Comparison of ENCODE assay signal across 7 mouse cellular contexts in genomic region chr7:116132078-116132477, GRCm38 (mm10). TPM values are rescaled to one million over a fixed set of nuclear protein-coding genes. Genes with fewer than 3 reads are reported as not detected.
DNase-seq lines count a peak whose midpoint lies in the region; ATAC-seq and TF ChIP-seq lines count a peak whose summit lies in the region.

No protein-coding gene starts in this region.

- H3K27me3 ChIP-seq in intestine, embryonic 14.5 days (replicated peaks; ENCODE audit: control insufficient read depth, insufficient read depth, low read length) = no peaks in the 10 kb centered on the region
- no peaks in the 10 kb centered on the region for H3K27me3 ChIP-seq in midbrain, embryonic 13.5 days
- no peaks in the 10 kb centered on the region for H3K27me3 ChIP-seq in spleen, adult 2 months (ENCODE audit: control insufficient read depth, insufficient read depth, low read length)

- ATAC-seq in intestine, embryonic 14.5 days (replicated peaks; ENCODE audit: low FRiP score, low TSS enrichment, low read depth) = 0 out of 2 replicates have a peak, but pooled peaks have one; percentile 29
- ATAC-seq in midbrain, embryonic 13.5 days = peak; percentile 78

- TF ChIP-seq CTCF in cortical plate, adult 2 months (IDR thresholded peaks at IDR 0.05; ENCODE audit: extremely low read depth, insufficient read depth, low read length) = peak; percentile 93
- peak; percentile 76; the same call in 1 of the 2 replicates for TF ChIP-seq CTCF in spleen, adult 2 months (IDR thresholded peaks at IDR 0.05; ENCODE audit: extremely low read depth, insufficient read depth, insufficient read length, insufficient replicate concordance)

- peak; percentile 60 for DNase-seq in adrenal gland, adult 8-10 months
- DNase-seq in gastrocnemius, postnatal 25 days = peak; percentile 60
- peak; percentile 88 for DNase-seq in intestine, embryonic 14.5 days (ENCODE audit: low spot score)
- peak; percentile 68 to 79 for DNase-seq in left cerebral cortex, postnatal 10 days (ENCODE audit: extremely low spot score in 1 of 2, low spot score in 2 of 2)
- DNase-seq in spleen, adult 2 months (ENCODE audit: low read depth in 1 of 2, low spot score in 2 of 2) = peak; percentile 21 to 44

- no peak for TF ChIP-seq POLR2A in cortical plate, adult 2 months (IDR thresholded peaks at IDR 0.05; ENCODE audit: extremely low read depth, insufficient read depth, low read length)
- TF ChIP-seq POLR2A in spleen, adult 2 months (IDR thresholded peaks at IDR 0.05; ENCODE audit: low read depth, low read length) = no peak

- H3K9me3 ChIP-seq in intestine, embryonic 14.5 days (ENCODE audit: control insufficient read depth, low read length) = no peaks in the 10 kb centered on the region
- no peaks in the 10 kb centered on the region for H3K9me3 ChIP-seq in midbrain, embryonic 13.5 days

- H3K36me3 ChIP-seq in intestine, embryonic 14.5 days (ENCODE audit: control insufficient read depth, insufficient read depth, low read length) = no peaks in the 10 kb centered on the region
- H3K36me3 ChIP-seq in midbrain, embryonic 13.5 days = peaks cover 12% of the 10 kb centered on the region; the same call in 1 of the 2 replicates
- H3K36me3 ChIP-seq in spleen, adult 2 months (ENCODE audit: control insufficient read depth, insufficient read depth, low read length) = no peaks in the 10 kb centered on the region

- no peak overlapping the region for H3K27ac ChIP-seq in cortical plate, adult 2 months (ENCODE audit: insufficient read depth, low read length)
- H3K27ac ChIP-seq in intestine, embryonic 14.5 days (ENCODE audit: low read depth) = no peak overlapping the region
- 0 out of 2 replicates have a peak overlapping the region, but pooled peaks have one; percentile 44 for H3K27ac ChIP-seq in midbrain, embryonic 13.5 days
- H3K27ac ChIP-seq in spleen, adult 2 months (ENCODE audit: insufficient read depth, low read length) = no peak overlapping the region

- 3% methylated on average over 5 of the region's 5 CpGs for WGBS in intestine, embryonic 14.5 days
- WGBS in midbrain, embryonic 13.5 days = 6% methylated on average over 5 of the region's 5 CpGs
- WGBS in spleen, adult 2 months = 16% methylated on average over 5 of the region's 5 CpGs

- H3K9ac ChIP-seq in intestine, embryonic 14.5 days (ENCODE audit: low read length) = no peak overlapping the region
- no peak overlapping the region for H3K9ac ChIP-seq in midbrain, embryonic 13.5 days (replicated peaks)

- no peak overlapping the region for H3K4me3 ChIP-seq in cortical plate, adult 2 months (ENCODE audit: insufficient read depth, low read length)
- no peak overlapping the region for H3K4me3 ChIP-seq in intestine, embryonic 14.5 days (ENCODE audit: low read depth, low read length)
- no peak overlapping the region for H3K4me3 ChIP-seq in midbrain, embryonic 13.5 days (replicated peaks)
- H3K4me3 ChIP-seq in spleen, adult 2 months (ENCODE audit: extremely low read depth, insufficient read depth, insufficient read length) = no peak overlapping the region

- no peak overlapping the region for H3K4me2 ChIP-seq in intestine, embryonic 14.5 days (ENCODE audit: low read length)
- H3K4me2 ChIP-seq in midbrain, embryonic 13.5 days (replicated peaks) = no peak overlapping the region

- H3K4me1 ChIP-seq in cortical plate, adult 2 months (ENCODE audit: control insufficient read depth, insufficient read depth, low read length) = no peaks in the 10 kb centered on the region
- no peaks in the 10 kb centered on the region for H3K4me1 ChIP-seq in intestine, embryonic 14.5 days (replicated peaks; ENCODE audit: control insufficient read depth, insufficient read depth, low read length)
- H3K4me1 ChIP-seq in midbrain, embryonic 13.5 days (replicated peaks) = peaks cover 11% of the 10 kb centered on the region
- H3K4me1 ChIP-seq in spleen, adult 2 months (ENCODE audit: control insufficient read depth, insufficient read depth, insufficient read length) = no peaks in the 10 kb centered on the region

- intact Hi-C loops in left cerebral cortex, postnatal 10 days (cut with DNase I) = loop anchor here (5.0 kb wide), 1 partner anchor 190 kb away; no protein-coding TSS in a partner anchor

RNA-seq across cellular contexts. Expression of gene Gm4353, which starts 47.6 kb away (rescaled TPM):
- 1 to 10 TPM; 3.4 to 7.7 (median 5.0) TPM for total RNA-seq in adrenal gland, adult 8-10 months (2022)
- 1.1 and 1.2 TPM in 2 replicates for polyA plus RNA-seq in cortical plate, adult 2 months (2012; rRNA removed)
- 1 to 10 TPM; 1.4 to 2.0 TPM for total RNA-seq in gastrocnemius, postnatal 25 days (2021)
- 0.58 and 0.91 TPM in 2 replicates for polyA plus RNA-seq in intestine, embryonic 14.5 days (2014; fragmentation: Nextera tagmentation; extraction: Ambion mirVana)
- 1 to 10 TPM; 3.2 to 5.4 TPM for total RNA-seq in left cerebral cortex, postnatal 10 days (2021)
- polyA plus RNA-seq in midbrain, embryonic 13.5 days (2015; fragmentation: Nextera tagmentation; extraction: Ambion mirVana) = 0.87 and 0.89 TPM in 2 replicates
- polyA plus RNA-seq in spleen, adult 2 months (2012; rRNA removed) = 0.29 and 0.85 TPM in 2 replicates

Comparison
In these comparisons a context has a peak if more than half of its experiments do, and no peak if none do; other contexts are left out.
1. DNase-seq: peak in every context shown above with its lines; median percentile 88 in intestine, embryonic 14.5 days; 74 in left cerebral cortex, postnatal 10 days; 60 in adrenal gland, adult 8-10 months; 60 in gastrocnemius, postnatal 25 days; 32 in spleen, adult 2 months.